Mouse (Mus musculus) kidney, embryonic 14.5 days (tissue): ENCODE data around the gene Dpp7. TPM values are rescaled to one million over a fixed set of nuclear protein-coding genes. Genes with fewer than 3 reads are reported as not detected.

ENCODE experiments used
- ATAC-seq: fragments of 200-750 bp; cut with Nextera tagmentation; 2 replicates; pipeline ENCODE4 v1.8.0; 2017; ENCODE audit warnings: moderate number of reproducible peaks, mild to moderate bottlenecking, moderate TSS enrichment, moderate library complexity; ENCODE audit not compliant: low FRiP score, low TSS enrichment
- H3K27ac ChIP-seq: fragments of 300-500 bp; sonication (generic); 2 replicates; pipeline ENCODE4 v1.5.1; 2014; ENCODE audit warnings: low read depth, mild to moderate bottlenecking, low read length, moderate library complexity, mixed read lengths
- H3K27me3 ChIP-seq: fragments of 300-500 bp; sonication (generic); 2 replicates; pipeline ENCODE4 v1.6.1; 2014; ENCODE audit warnings: mild to moderate bottlenecking, low read length; ENCODE audit not compliant: control insufficient read depth, insufficient read depth
- H3K36me3 ChIP-seq: fragments of 300-500 bp; sonication (generic); 2 replicates; pipeline ENCODE4 v1.6.1; 2014; ENCODE audit warnings: low read length, mixed read lengths; ENCODE audit not compliant: control insufficient read depth, insufficient read depth
- H3K4me1 ChIP-seq: fragments of 300-500 bp; sonication (generic); 2 replicates; pipeline ENCODE4 v1.6.1; 2014; ENCODE audit warnings: low read length, mixed read lengths; ENCODE audit not compliant: control insufficient read depth, insufficient read depth
- H3K4me2 ChIP-seq: fragments of 300-500 bp; sonication (generic); replicated peaks from 2 replicates; pipeline ENCODE4 v1.6.1; 2014; ENCODE audit warnings: low read depth, mild to moderate bottlenecking, low read length
- H3K4me3 ChIP-seq: fragments of 300-500 bp; sonication (generic); 2 replicates; pipeline ENCODE4 v1.5.1; 2014; ENCODE audit warnings: mild to moderate bottlenecking, low read length
- H3K9ac ChIP-seq: fragments of 300-500 bp; sonication (generic); 2 replicates; pipeline ENCODE4 v1.6.1; 2014; ENCODE audit warnings: low read depth, mild to moderate bottlenecking, low read length, moderate library complexity
- H3K9me3 ChIP-seq: fragments of 300-500 bp; sonication (generic); 2 replicates; pipeline ENCODE4 v1.6.1; 2016; ENCODE audit warnings: low read length; ENCODE audit not compliant: control insufficient read depth
- WGBS: fragments of 180-500 bp; shearing (Covaris S2); extraction: QIAGEN DNeasy Blood & Tissue Kit; methylation state at CpG from one replicate; pipeline ENCODE4 v1.1.7; 2014; 5-methylcytosine and 5-hydroxymethylcytosine counted together
- polyA plus RNA-seq: library from polyadenylated mRNA; unstranded; fragments of >200 nt; fragmentation: Nextera tagmentation; extraction: Ambion mirVana; gene quantifications from 2 replicates; pipeline ENCODE4 v1.2.1, GENCODE M21; 2014

The Dpp7 gene
- polyA plus RNA-seq = 15.4 and 16.2 TPM in 2 replicates

GRCm38 (mm10) chr2:25356208-25357079 is at the start of gene Dpp7:
Gene Dpp7, minus strand, starts transcription at chr2:25356359.
- H3K9me3 ChIP-seq = no peaks in the 10 kb centered on the region
- WGBS = 5% methylated on average over 13 of the region's 13 CpGs
- no peak within 1 kb of the TSS for H3K27ac ChIP-seq
- ATAC-seq = peak; percentile 80
- H3K4me2 ChIP-seq = peak within 1 kb of the TSS; percentile 86
- peak within 1 kb of the TSS; percentile 58 for H3K9ac ChIP-seq
- peaks cover 20% of the 10 kb centered on the region for H3K36me3 ChIP-seq
- H3K4me3 ChIP-seq = peak within 1 kb of the TSS; percentile 58
- no peaks in the 10 kb centered on the region for H3K27me3 ChIP-seq
- H3K4me1 ChIP-seq = peaks cover 12% of the 10 kb centered on the region

DNA sequence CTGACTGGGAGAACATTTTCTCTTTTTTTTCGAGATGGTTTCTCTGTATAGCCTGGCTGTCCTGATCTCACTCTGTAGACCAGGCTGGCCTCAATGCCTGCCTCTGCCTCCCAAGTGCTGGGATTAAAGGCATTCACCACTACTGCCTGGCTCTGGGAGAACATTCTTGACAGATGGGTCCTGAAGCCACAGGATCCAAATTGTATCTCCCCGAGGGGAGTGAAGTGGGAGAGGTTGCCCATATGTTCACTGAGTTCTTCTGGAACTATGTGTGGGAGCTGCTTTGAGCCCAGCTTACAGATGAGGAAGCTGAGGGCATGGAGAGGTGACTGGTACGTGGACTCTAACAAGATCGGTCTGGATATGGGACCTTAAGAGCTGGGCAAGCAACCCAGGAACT is 47.8 kb upstream of the Dpp7 start:
- no peak overlapping the region for H3K27ac ChIP-seq
- 82% methylated on average over 4 of the region's 4 CpGs for WGBS
- peak overlapping the region; percentile 85; the same call in 1 of the 2 replicates for H3K4me2 ChIP-seq
- H3K9ac ChIP-seq = no peak overlapping the region
- no peaks in the 10 kb centered on the region for H3K36me3 ChIP-seq
- no peaks in the 10 kb centered on the region for H3K4me1 ChIP-seq
- no peaks in the 10 kb centered on the region for H3K9me3 ChIP-seq
- H3K27me3 ChIP-seq = peaks cover 39% of the 10 kb centered on the region
- no peak overlapping the region; the same call in 1 of the 2 replicates for H3K4me3 ChIP-seq
- ATAC-seq = no peak

DNA sequence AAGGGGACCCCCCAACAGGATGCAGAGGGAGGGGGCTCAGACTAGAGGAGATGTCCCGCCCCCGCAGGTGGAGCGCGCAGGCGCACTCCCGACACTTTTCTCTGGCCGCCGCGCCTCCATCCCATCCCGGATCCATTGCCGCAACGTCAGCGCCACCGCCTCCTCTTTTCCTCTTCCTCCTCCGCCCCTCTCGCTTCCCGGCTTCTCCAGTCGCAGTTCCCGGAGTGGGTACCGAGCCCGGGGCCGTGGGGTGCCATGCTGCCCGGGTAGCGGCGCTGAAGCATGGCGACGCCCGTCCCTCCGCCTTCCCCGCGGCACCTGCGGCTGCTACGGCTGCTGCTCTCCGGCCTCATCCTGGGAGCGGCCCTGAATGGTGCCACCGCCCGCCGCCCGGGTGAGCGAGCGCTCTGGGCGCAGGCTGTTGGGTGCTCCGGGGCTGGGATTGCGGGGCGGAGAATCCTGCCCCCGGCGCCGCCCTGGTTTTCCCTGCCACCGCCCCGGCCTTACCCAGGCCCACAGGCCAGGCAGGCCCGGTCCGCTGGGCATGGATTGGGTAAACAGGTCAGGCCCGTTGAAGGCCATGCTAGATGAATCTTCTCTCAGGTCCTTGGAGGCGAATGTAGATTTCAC is 46.9 kb upstream of the Dpp7 start:
- Histone ChIP-seq H3K9ac (peak overlapping the region; percentile 68), H3K27me3 (peaks cover 48% of the 10 kb centered on the region), H3K4me2 (peak overlapping the region; percentile 85), H3K36me3 (no peaks in the 10 kb centered on the region), H3K9me3 (no peaks in the 10 kb centered on the region), H3K27ac (no peak overlapping the region), H3K4me3 (peak overlapping the region; percentile 73), H3K4me1 (no peaks in the 10 kb centered on the region)
- 3% methylated on average over 49 of the region's 54 CpGs for WGBS
- peak; percentile 53 for ATAC-seq

DNA sequence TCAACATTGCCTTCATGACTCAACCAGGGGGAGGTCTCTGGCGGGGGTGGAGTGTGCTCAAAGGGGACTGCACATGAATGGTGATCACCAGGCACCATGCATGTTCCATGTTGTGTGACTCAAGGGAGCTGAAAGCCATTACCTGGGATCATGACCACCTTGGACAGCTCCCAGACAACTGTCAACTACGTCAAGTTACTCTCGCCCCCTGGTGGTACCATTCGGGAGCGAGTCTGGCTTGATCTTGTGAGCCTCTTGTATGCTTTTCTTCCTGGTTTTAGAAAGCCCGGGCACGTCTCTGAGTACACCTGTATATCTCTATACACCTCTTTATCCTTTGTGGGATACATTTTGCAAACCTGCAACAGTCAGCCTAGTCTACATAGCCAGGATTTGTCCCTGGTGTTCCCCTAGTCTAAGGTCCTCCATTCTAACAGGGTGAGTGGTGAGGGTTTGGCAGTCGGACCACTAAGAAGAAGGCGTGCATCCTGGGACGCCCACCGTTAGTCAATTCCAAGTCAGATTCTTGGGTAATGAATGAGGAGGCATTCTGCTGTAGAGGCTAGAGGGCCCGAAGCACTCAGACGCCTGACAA is 46.3 kb upstream of the Dpp7 start:
- H3K27me3 ChIP-seq = peaks cover 49% of the 10 kb centered on the region
- H3K4me2 ChIP-seq = peak overlapping the region; percentile 85
- H3K36me3 ChIP-seq = no peaks in the 10 kb centered on the region
- WGBS = under 1% methylated on average over 13 of the region's 13 CpGs
- H3K9me3 ChIP-seq = no peaks in the 10 kb centered on the region
- peak overlapping the region; percentile 73 for H3K4me3 ChIP-seq
- peak; percentile 38 for ATAC-seq
- no peaks in the 10 kb centered on the region for H3K4me1 ChIP-seq
- H3K27ac ChIP-seq = no peak overlapping the region
- peak overlapping the region; percentile 68; the same call in 1 of the 2 replicates for H3K9ac ChIP-seq

GRCm38 (mm10) chr2:25400764-25401163 is 44.6 kb upstream of the Dpp7 start:
- peaks cover 66% of the 10 kb centered on the region for H3K27me3 ChIP-seq
- no peaks in the 10 kb centered on the region for H3K9me3 ChIP-seq
- H3K4me3 ChIP-seq = no peak overlapping the region
- H3K4me2 ChIP-seq = peak overlapping the region; percentile 25; the same call in 1 of the 2 replicates
- 0 out of 2 replicates have a peak, but pooled peaks have one; percentile 24 for ATAC-seq
- WGBS = 3% methylated on average over 17 of the region's 17 CpGs
- H3K27ac ChIP-seq = no peak overlapping the region
- H3K36me3 ChIP-seq = no peaks in the 10 kb centered on the region
- H3K9ac ChIP-seq = no peak overlapping the region
- 0 out of 2 replicates have a peak, but pooled peaks cover 4% of the 10 kb centered on the region for H3K4me1 ChIP-seq

DNA sequence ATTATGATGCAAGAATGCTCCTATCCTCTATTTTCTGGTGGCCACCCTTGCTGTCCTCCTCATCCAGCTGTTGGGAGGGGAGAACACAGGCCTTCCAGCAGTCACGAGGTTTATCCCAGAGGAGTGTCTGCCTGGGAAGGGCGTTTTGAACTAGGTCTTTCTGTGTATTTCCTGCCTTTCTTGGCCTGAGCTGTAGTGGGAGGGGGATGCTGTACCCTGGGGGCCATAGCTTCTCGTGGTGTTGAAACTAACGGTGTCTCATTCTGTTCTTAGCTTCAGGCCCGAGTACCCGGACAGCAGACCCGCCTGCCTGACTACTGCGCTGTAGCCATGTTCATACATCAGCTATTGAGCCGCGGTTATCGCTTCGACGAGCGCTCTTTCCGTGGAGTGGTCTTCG is 44.1 kb upstream of the Dpp7 start:
- H3K4me1 ChIP-seq = peaks cover 9% of the 10 kb centered on the region; the same call in 1 of the 2 replicates
- no peak overlapping the region for H3K27ac ChIP-seq
- no peaks in the 10 kb centered on the region for H3K9me3 ChIP-seq
- H3K4me2 ChIP-seq = peak overlapping the region; percentile 25; the same call in 1 of the 2 replicates
- no peak overlapping the region for H3K9ac ChIP-seq
- ATAC-seq = no peak
- 23% methylated on average over 16 of the region's 16 CpGs for WGBS
- H3K4me3 ChIP-seq = no peak overlapping the region
- H3K27me3 ChIP-seq = peaks cover 70% of the 10 kb centered on the region
- H3K36me3 ChIP-seq = no peaks in the 10 kb centered on the region

DNA sequence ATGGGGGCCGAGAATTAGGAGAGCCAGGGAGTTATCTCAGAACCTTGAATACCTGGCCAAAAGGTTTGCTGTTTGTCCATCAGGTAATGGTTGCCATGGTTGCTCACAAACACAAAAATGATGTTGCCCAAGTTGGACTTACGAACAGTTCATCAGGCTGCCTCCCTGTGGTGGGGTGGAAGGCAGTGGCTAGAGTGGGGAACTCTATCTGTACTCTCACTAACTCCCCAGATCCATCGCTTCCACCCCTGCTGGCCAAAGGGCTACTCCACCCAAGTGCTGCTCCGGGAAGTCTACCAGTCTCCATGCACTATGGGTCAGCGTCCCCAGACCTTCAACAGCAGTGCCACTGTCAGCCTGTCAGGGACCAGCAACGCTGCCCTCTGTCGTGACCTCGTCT is 42.9 kb upstream of the Dpp7 start, which contains the start of gene Npdc1:
Gene Npdc1, plus strand, starts transcription at position 301 of the 400 bp plus-strand sequence.
- Histone ChIP-seq H3K9ac (no peak within 1 kb of the TSS), H3K9me3 (no peaks in the 10 kb centered on the region), H3K4me2 (no peak within 1 kb of the TSS), H3K27me3 (peaks cover 80% of the 10 kb centered on the region), H3K4me3 (no peak within 1 kb of the TSS), H3K4me1 (peaks cover 17% of the 10 kb centered on the region; the same call in 1 of the 2 replicates), H3K36me3 (no peaks in the 10 kb centered on the region), H3K27ac (no peak within 1 kb of the TSS)
- no peak for ATAC-seq
- WGBS = 66% methylated on average over 8 of the region's 8 CpGs

DNA sequence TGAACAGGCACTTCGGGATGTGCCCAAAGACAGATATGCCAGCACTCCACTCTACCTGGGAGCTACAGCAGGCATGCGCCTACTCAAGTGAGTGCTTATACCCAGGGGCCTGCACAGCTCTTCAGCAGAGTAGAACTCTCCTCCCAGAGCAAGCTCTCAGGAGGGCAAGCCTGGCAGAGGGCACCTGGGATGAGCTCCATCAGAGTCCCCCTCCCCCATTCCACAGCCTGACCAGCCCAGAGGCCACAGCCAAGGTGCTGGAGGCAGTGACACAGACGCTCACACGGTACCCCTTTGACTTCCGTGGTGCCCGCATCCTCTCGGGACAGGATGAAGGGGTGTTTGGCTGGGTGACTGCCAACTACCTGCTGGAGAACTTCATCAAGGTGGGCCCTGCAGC is 41.9 kb upstream of the Dpp7 start:
- no peak overlapping the region for H3K9ac ChIP-seq
- peaks cover 17% of the 10 kb centered on the region; the same call in 1 of the 2 replicates for H3K4me1 ChIP-seq
- no peaks in the 10 kb centered on the region for H3K36me3 ChIP-seq
- H3K9me3 ChIP-seq = no peaks in the 10 kb centered on the region
- H3K4me2 ChIP-seq = no peak overlapping the region
- ATAC-seq = no peak
- 91% methylated on average over 7 of the region's 7 CpGs for WGBS
- H3K27me3 ChIP-seq = peaks cover 75% of the 10 kb centered on the region
- H3K4me3 ChIP-seq = no peak overlapping the region
- H3K27ac ChIP-seq = no peak overlapping the region
